Mouse (Mus musculus): ENCODE measurements around the gene Smtnl2. TPM values are rescaled to one million over a fixed set of nuclear protein-coding genes. Genes with fewer than 3 reads are reported as not detected.

Gene Smtnl2
- polyA plus RNA-seq, 1 experiment from 2014 or later: 8.1 TPM

DNA sequence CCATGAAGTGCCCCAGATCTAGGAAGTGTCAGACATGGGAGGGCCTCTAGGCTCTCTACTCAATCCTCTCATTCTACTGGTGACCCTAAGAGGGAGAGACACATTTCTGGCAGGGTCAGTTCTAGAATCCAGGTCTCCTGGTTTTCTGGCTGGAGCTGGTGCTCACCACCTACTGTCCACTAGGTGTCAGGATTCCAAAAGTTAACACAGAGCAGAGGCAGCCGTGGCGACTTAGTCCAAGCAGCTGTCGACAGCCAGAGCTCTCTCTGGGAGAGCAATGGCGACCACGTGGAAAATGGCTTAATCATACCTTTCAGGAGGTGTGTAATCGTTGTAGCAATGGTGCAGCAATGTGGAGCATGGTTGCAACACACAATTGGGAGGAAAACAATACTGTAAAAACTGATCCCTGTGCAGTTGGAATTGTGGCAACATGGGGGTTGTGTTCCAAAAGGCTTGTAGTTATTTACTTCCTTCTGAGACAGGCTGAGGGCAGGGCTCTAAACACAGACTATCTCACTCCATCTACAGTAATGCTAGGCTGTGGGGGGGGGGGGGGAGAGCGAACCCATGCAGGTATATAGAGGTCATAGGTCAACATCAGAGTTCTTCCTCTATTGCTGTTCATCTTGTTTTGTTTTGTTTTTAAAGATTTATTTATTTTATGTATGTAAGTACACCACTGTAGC lies 68.8 kb downstream of the Smtnl2 start:
- TF ChIP-seq CTCF (IDR thresholded peaks at IDR 0.05; ENCODE audit: low read depth): peak; percentile 86
- no peak overlapping the region for H3K4me3 ChIP-seq (ENCODE audit: low read depth, low read length)
- no peak overlapping the region for H3K9ac ChIP-seq (ENCODE audit: low read depth, low read length)
- H3K4me2 ChIP-seq (replicated peaks; ENCODE audit: low read depth): no peak overlapping the region
- H3K27ac ChIP-seq (ENCODE audit: low read depth, low read length): no peak overlapping the region
- H3K9me3 ChIP-seq (ENCODE audit: control insufficient read depth): no peaks in the 10 kb centered on the region
- H3K27me3 ChIP-seq (replicated peaks; ENCODE audit: control insufficient read depth, insufficient read depth, low read length): no peaks in the 10 kb centered on the region
- WGBS: 9% methylated on average over 7 of the region's 7 CpGs
- H3K36me3 ChIP-seq (ENCODE audit: control insufficient read depth, insufficient read depth): no peaks in the 10 kb centered on the region
- H3K4me1 ChIP-seq (replicated peaks; ENCODE audit: control insufficient read depth, insufficient read depth, low read length): no peaks in the 10 kb centered on the region
- ATAC-seq: peak; percentile 58

DNA sequence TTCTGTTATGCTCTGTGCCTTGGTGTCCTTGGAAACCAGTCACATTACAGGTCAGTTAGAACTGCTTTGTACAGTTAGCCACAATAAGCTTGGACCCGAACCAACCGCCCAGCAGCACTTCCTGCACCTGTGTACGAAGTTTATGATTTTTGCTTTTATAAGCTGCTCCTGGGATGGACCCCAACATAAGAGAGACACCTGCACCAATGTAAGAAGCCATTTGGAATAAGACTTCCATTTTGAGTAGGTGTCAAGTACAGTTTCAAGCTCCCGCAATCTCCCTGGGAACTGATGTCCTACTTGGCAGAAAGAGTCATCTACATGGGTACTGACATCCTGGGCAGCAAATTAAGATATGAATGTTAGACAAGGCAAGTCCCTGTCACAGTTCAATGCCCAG lies 71.8 kb downstream of the Smtnl2 start:
- Histone ChIP-seq H3K9ac (ENCODE audit: low read depth, low read length) (no peak overlapping the region), H3K9me3 (ENCODE audit: control insufficient read depth) (no peaks in the 10 kb centered on the region), H3K27me3 (replicated peaks; ENCODE audit: control insufficient read depth, insufficient read depth, low read length) (no peaks in the 10 kb centered on the region), H3K4me1 (replicated peaks; ENCODE audit: control insufficient read depth, insufficient read depth, low read length) (no peaks in the 10 kb centered on the region), H3K36me3 (ENCODE audit: control insufficient read depth, insufficient read depth) (no peaks in the 10 kb centered on the region), H3K27ac (ENCODE audit: low read depth, low read length) (no peak overlapping the region), H3K4me3 (ENCODE audit: low read depth, low read length) (no peak overlapping the region), H3K4me2 (replicated peaks; ENCODE audit: low read depth) (no peak overlapping the region)
- TF ChIP-seq CTCF (IDR thresholded peaks at IDR 0.05; ENCODE audit: low read depth): no peak
- ATAC-seq: no peak
- 84% methylated on average over 4 of the region's 4 CpGs for WGBS

Small RNA genes within 50 kb of the gene (microRNA-seq; reads per million reads assigned to microRNA genes)
- gene Mir6338: not detected

Other genes starting within 250 kb of the Smtnl2 start
- gene Gm43951, start 204.9 kb downstream of the Smtnl2 start, polyA plus RNA-seq (2015; fragmentation: Nextera tagmentation; extraction: Ambion mirVana): not detected in 2 replicates
- gene 4933427D14Rik, start 204.3 kb downstream of the Smtnl2 start, polyA plus RNA-seq (2015; fragmentation: Nextera tagmentation; extraction: Ambion mirVana): 4.3 and 4.8 TPM in 2 replicates
- 642 and 665 TPM in 2 replicates for gene Txndc17, start 204.2 kb downstream of the Smtnl2 start, polyA plus RNA-seq (2015; fragmentation: Nextera tagmentation; extraction: Ambion mirVana)
- 23.9 and 25.5 TPM in 2 replicates for gene Med31, start 196.1 kb downstream of the Smtnl2 start, polyA plus RNA-seq (2015; fragmentation: Nextera tagmentation; extraction: Ambion mirVana)
- 0.17 and 0.22 TPM in 2 replicates for gene Slc13a5, start 144.5 kb downstream of the Smtnl2 start, polyA plus RNA-seq (2015; fragmentation: Nextera tagmentation; extraction: Ambion mirVana)
- gene Xaf1, start 110.1 kb downstream of the Smtnl2 start, polyA plus RNA-seq (2015; fragmentation: Nextera tagmentation; extraction: Ambion mirVana): 56.1 and 59.9 TPM in 2 replicates
- not detected in 2 replicates for gene Fbxo39, start 97.3 kb downstream of the Smtnl2 start, polyA plus RNA-seq (2015; fragmentation: Nextera tagmentation; extraction: Ambion mirVana)
- gene Tekt1, start 49.3 kb downstream of the Smtnl2 start, polyA plus RNA-seq (2015; fragmentation: Nextera tagmentation; extraction: Ambion mirVana): 0.08 TPM in 1 of 2 replicates, not detected in the other
- 8.1 and 8.6 TPM in 2 replicates for gene Ggt6, start 23.8 kb upstream of the Smtnl2 start, polyA plus RNA-seq (2015; fragmentation: Nextera tagmentation; extraction: Ambion mirVana)
- 37.3 and 40.7 TPM in 2 replicates for gene Mybbp1a, start 29.6 kb upstream of the Smtnl2 start, polyA plus RNA-seq (2015; fragmentation: Nextera tagmentation; extraction: Ambion mirVana)
- gene Spns2, start 78.2 kb upstream of the Smtnl2 start, polyA plus RNA-seq (2015; fragmentation: Nextera tagmentation; extraction: Ambion mirVana): 19.8 and 20.5 TPM in 2 replicates
- gene Spns3, start 138.8 kb upstream of the Smtnl2 start, polyA plus RNA-seq (2015; fragmentation: Nextera tagmentation; extraction: Ambion mirVana): 11.1 and 12.2 TPM in 2 replicates
- 34.2 and 36.2 TPM in 2 replicates for gene Ube2g1, start 195.6 kb upstream of the Smtnl2 start, polyA plus RNA-seq (2015; fragmentation: Nextera tagmentation; extraction: Ambion mirVana)

Data from intestine, postnatal 0 days (tissue).